Mouse (Mus musculus) limb, embryonic 12.5 days (tissue): ENCODE results near the gene 4930519P11Rik. TPM values are rescaled to one million over a fixed set of nuclear protein-coding genes. Genes with fewer than 3 reads are reported as not detected.

Experiments
- ATAC-seq: fragments of 200-750 bp; cut with Nextera tagmentation; 2 replicates; pipeline ENCODE4 v1.8.0; 2017; ENCODE audit warnings: low read depth, moderate TSS enrichment; ENCODE audit not compliant: insufficient number of reproducible peaks, insufficient read depth, low FRiP score, low TSS enrichment
- H3K27ac ChIP-seq: fragments of 300-500 bp; sonication (generic); 2 replicates; pipeline ENCODE4 v1.5.1; 2016; ENCODE audit warnings: mild to moderate bottlenecking, moderate library complexity
- H3K27me3 ChIP-seq: fragments of 300-500 bp; sonication (generic); 2 replicates; pipeline ENCODE4 v1.6.1; 2016; ENCODE audit warnings: mild to moderate bottlenecking, moderate library complexity
- H3K36me3 ChIP-seq: fragments of 300-500 bp; sonication (generic); 2 replicates; pipeline ENCODE4 v1.6.1; 2016; ENCODE audit warnings: mild to moderate bottlenecking, moderate library complexity
- H3K4me1 ChIP-seq: fragments of 300-500 bp; sonication (generic); replicated peaks from 2 replicates; pipeline ENCODE4 v1.6.1; 2016
- H3K4me2 ChIP-seq: fragments of 300-500 bp; sonication (generic); 2 replicates; pipeline ENCODE4 v1.6.1; 2016; ENCODE audit warnings: mild to moderate bottlenecking, moderate library complexity
- H3K4me3 ChIP-seq: fragments of 300-500 bp; sonication (generic); replicated peaks from 2 replicates; pipeline ENCODE4 v1.5.1; 2016; ENCODE audit warnings: mild to moderate bottlenecking
- H3K9ac ChIP-seq: fragments of 300-500 bp; sonication (generic); replicated peaks from 2 replicates; pipeline ENCODE4 v1.6.1; 2016; ENCODE audit warnings: mild to moderate bottlenecking, moderate library complexity
- H3K9me3 ChIP-seq: fragments of 300-500 bp; sonication (generic); 2 replicates; pipeline ENCODE4 v1.6.1; 2016; ENCODE audit warnings: mild to moderate bottlenecking, moderate library complexity
- WGBS: fragments of 180-500 bp; shearing (Covaris S2); methylation state at CpG from one replicate; pipeline ENCODE4 v1.1.7; 2016; 5-methylcytosine and 5-hydroxymethylcytosine counted together
- polyA plus RNA-seq: library from polyadenylated mRNA; unstranded; fragments of >200 nt; fragmentation: Nextera tagmentation; extraction: Ambion mirVana; gene quantifications from 2 replicates; pipeline ENCODE4 v1.2.1, GENCODE M21; 2016

Gene 4930519P11Rik
- polyA plus RNA-seq, 1 experiment from 2014 or later, result not detected

DNA sequence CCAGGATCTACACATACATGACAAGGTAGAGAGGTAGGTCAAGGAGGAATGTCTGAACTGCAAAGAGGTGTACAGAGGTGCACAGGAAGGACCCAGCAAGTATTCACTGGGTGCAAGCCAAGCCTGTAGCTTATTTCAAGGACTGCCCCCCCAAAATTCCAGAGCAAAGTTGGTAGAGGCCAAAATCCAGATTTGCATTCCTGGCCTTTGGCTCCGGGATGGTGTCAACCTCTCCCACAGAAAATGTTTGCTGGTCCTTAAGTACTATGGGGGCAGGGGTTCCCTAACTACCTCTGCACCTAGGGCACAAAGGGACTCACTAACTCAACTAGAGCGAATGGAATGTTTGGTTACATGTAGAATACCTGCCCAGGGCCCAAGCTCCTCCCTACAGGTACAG, 45.5 kb downstream of the 4930519P11Rik start:
- Histone ChIP-seq H3K27me3 (no peaks in the 10 kb centered on the region), H3K9me3 (no peaks in the 10 kb centered on the region), H3K4me1 (peaks cover 65% of the 10 kb centered on the region), H3K4me2 (peak overlapping the region; percentile 77), H3K27ac (peak overlapping the region; percentile 88; the same call in 1 of the 2 replicates), H3K9ac (peak overlapping the region; percentile 86; the same call in 1 of the 2 replicates), H3K4me3 (peak overlapping the region; percentile 91), H3K36me3 (peaks cover 23% of the 10 kb centered on the region)
- WGBS, result 81% methylated on average over 2 of the region's 2 CpGs
- ATAC-seq, result no peak

- H3K9ac ChIP-seq, result no peak overlapping the region; the same call in 1 of the 2 replicates
- H3K27me3 ChIP-seq, result no peaks in the 10 kb centered on the region
- peaks cover 55% of the 10 kb centered on the region for H3K4me1 ChIP-seq
- H3K4me3 ChIP-seq, result 0 out of 2 replicates have a peak overlapping the region, but pooled peaks have one; percentile 6
- 32% methylated on average over 8 of the region's 8 CpGs for WGBS
- peak overlapping the region; percentile 19; the same call in 1 of the 2 replicates for H3K4me2 ChIP-seq
- no peak for ATAC-seq
- peaks cover 31% of the 10 kb centered on the region for H3K36me3 ChIP-seq
- H3K27ac ChIP-seq, result peak overlapping the region; percentile 67
- H3K9me3 ChIP-seq, result no peaks in the 10 kb centered on the region
Observed at GRCm38 (mm10) chr2:154566641-154567040, 46.6 kb downstream of the 4930519P11Rik start.

DNA sequence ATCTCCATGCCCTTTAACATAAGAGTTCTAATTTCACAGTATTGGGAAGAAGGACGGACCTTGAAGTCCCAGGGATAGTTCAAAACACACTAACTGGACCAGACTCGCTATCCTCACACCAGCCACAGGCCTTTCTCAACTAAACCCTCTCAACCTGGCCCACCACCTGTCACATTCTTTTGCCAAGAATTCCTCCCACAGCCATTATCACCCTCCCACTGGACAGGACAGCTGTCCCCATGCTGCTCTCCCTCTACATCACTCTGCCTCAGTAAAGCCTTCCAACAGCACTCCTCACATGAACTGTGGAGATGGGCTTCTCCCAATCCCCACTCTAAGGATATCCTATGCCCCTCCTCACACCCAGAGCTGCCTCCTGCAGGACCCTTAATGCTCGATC, 47.7 kb downstream of the 4930519P11Rik start:
- Histone ChIP-seq H3K27ac (peak overlapping the region; percentile 67; the same call in 1 of the 2 replicates), H3K4me1 (peaks cover 51% of the 10 kb centered on the region), H3K4me3 (no peak overlapping the region), H3K4me2 (no peak overlapping the region), H3K36me3 (peaks cover 41% of the 10 kb centered on the region), H3K9ac (no peak overlapping the region), H3K27me3 (no peaks in the 10 kb centered on the region), H3K9me3 (no peaks in the 10 kb centered on the region)
- WGBS, result 66% methylated on average over 3 of the region's 3 CpGs
- no peak for ATAC-seq

GRCm38 (mm10) chr2:154563612-154564170, 49.5 kb downstream of the 4930519P11Rik start:
- Histone ChIP-seq H3K4me1 (peaks cover 53% of the 10 kb centered on the region), H3K4me3 (no peak overlapping the region)
- ATAC-seq, result no peak

More at GRCm38 (mm10) chr2:154563612-154564170, 49.5 kb downstream of the 4930519P11Rik start:
- Histone ChIP-seq H3K4me2 (no peak overlapping the region), H3K27me3 (no peaks in the 10 kb centered on the region), H3K9me3 (no peaks in the 10 kb centered on the region), H3K36me3 (peaks cover 50% of the 10 kb centered on the region), H3K27ac (peak overlapping the region; percentile 23; the same call in 1 of the 2 replicates), H3K9ac (no peak overlapping the region)
- 85% methylated on average over 21 of the region's 22 CpGs for WGBS

Other genes with a start within 250 kb of the 4930519P11Rik start
- gene Cdk5rap1, start 240.4 kb downstream of the 4930519P11Rik start, polyA plus RNA-seq, result 19.2 and 19.4 TPM in 2 replicates
- gene Snta1, start 205.3 kb downstream of the 4930519P11Rik start, polyA plus RNA-seq, result 7.5 and 8.3 TPM in 2 replicates
- gene Cbfa2t2, start 177.0 kb downstream of the 4930519P11Rik start, polyA plus RNA-seq, result 50.6 and 57.8 TPM in 2 replicates
- 1.1 and 1.3 TPM in 2 replicates for gene 1700003F12Rik, start 66.4 kb downstream of the 4930519P11Rik start, polyA plus RNA-seq
- gene Actl10, start 61.7 kb downstream of the 4930519P11Rik start, polyA plus RNA-seq, result 0.18 and 0.55 TPM in 2 replicates
- 4.4 and 4.7 TPM in 2 replicates for gene Necab3, start 54.5 kb downstream of the 4930519P11Rik start, polyA plus RNA-seq
- gene E2f1, start 43.5 kb downstream of the 4930519P11Rik start, polyA plus RNA-seq, result 25.5 and 28.8 TPM in 2 replicates
- 14.8 and 16.0 TPM in 2 replicates for gene Pxmp4, start 9.7 kb downstream of the 4930519P11Rik start, polyA plus RNA-seq
- 1.3 and 1.5 TPM in 2 replicates for gene Zfp341, start 140 bp downstream of the 4930519P11Rik start, polyA plus RNA-seq
- 24.8 and 25.4 TPM in 2 replicates for gene Chmp4b, start 38.3 kb upstream of the 4930519P11Rik start, polyA plus RNA-seq
- gene Gm14214, start 156.6 kb upstream of the 4930519P11Rik start, polyA plus RNA-seq, result not detected in 2 replicates
- gene Raly, start 177.7 kb upstream of the 4930519P11Rik start, polyA plus RNA-seq, result 50.1 and 61.3 TPM in 2 replicates
- gene a, start 178.0 kb upstream of the 4930519P11Rik start, polyA plus RNA-seq, result 10.3 and 10.9 TPM in 2 replicates